Mouse (Mus musculus) hindbrain, embryonic 15.5 days (tissue): ENCODE measurements around the gene E330009J07Rik. TPM values are rescaled to one million over a fixed set of nuclear protein-coding genes. Genes with fewer than 3 reads are reported as not detected.

ENCODE experiments used
- ATAC-seq: fragments of 200-750 bp; cut with Nextera tagmentation; 2 replicates; pipeline ENCODE4 v1.8.0; 2017; ENCODE audit warnings: low read depth, moderate number of reproducible peaks, moderate TSS enrichment; ENCODE audit not compliant: low FRiP score
- H3K27ac ChIP-seq: fragments of 300-500 bp; sonication (generic); replicated peaks from 2 replicates; pipeline ENCODE4 v1.5.1; 2015; ENCODE audit warnings: mild to moderate bottlenecking, inconsistent platforms
- H3K27me3 ChIP-seq: fragments of 300-500 bp; sonication (generic); 2 replicates; pipeline ENCODE4 v1.6.1; 2015; ENCODE audit warnings: control low read depth, inconsistent platforms
- H3K36me3 ChIP-seq: fragments of 300-500 bp; sonication (generic); 2 replicates; pipeline ENCODE4 v1.6.1; 2015; ENCODE audit warnings: control low read depth, inconsistent platforms
- H3K4me1 ChIP-seq: fragments of 300-500 bp; sonication (generic); replicated peaks from 2 replicates; pipeline ENCODE4 v1.6.1; 2015; ENCODE audit warnings: control low read depth, inconsistent platforms
- H3K4me2 ChIP-seq: fragments of 300-500 bp; sonication (generic); 2 replicates; pipeline ENCODE4 v1.6.1; 2015; ENCODE audit warnings: moderate library complexity, mild to moderate bottlenecking, inconsistent platforms
- H3K4me3 ChIP-seq: fragments of 300-500 bp; sonication (generic); 2 replicates; pipeline ENCODE4 v1.5.1; 2015; ENCODE audit warnings: mild to moderate bottlenecking, inconsistent platforms
- H3K9ac ChIP-seq: fragments of 300-500 bp; sonication (generic); 2 replicates; pipeline ENCODE4 v1.6.1; 2015; ENCODE audit warnings: inconsistent platforms
- H3K9me3 ChIP-seq: fragments of 300-500 bp; sonication (generic); 2 replicates; pipeline ENCODE4 v1.6.1; 2016; ENCODE audit warnings: control low read depth, inconsistent platforms
- WGBS: fragments of 180-500 bp; shearing (Covaris S2); methylation state at CpG from one replicate; pipeline ENCODE4 v1.1.7; 2015; 5-methylcytosine and 5-hydroxymethylcytosine counted together
- polyA plus RNA-seq: library from polyadenylated mRNA; unstranded; fragments of >200 nt; fragmentation: Nextera tagmentation; extraction: Ambion mirVana; gene quantifications from 2 replicates; pipeline ENCODE4 v1.2.1, GENCODE M21; 2015

E330009J07Rik gene
- polyA plus RNA-seq, 1 experiment from 2014 or later = 16.9 TPM

DNA sequence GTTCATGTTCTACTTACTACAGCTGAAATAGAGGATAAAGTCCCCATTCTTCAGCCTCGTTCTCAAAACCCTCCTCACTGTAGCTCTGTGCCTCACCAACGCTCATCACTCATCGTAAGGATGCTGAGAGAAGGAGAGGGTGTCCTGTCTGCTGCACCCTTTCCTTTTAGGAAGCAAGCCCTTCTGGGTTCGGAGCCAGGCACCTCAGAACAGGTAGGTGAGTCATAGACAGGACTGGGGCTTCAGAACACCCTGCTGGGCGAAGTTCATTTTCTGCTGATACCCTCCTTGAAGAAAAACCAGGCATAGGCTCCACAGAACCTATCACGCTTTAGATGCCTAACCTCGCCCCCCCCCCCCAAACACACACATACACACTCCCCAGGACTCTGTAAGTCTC lies 8.5 kb downstream of the E330009J07Rik start:
- Histone ChIP-seq H3K4me1 (peaks cover 42% of the 10 kb centered on the region), H3K36me3 (no peaks in the 10 kb centered on the region), H3K27ac (no peak overlapping the region), H3K27me3 (no peaks in the 10 kb centered on the region), H3K9ac (no peak overlapping the region), H3K4me3 (no peak overlapping the region), H3K4me2 (no peak overlapping the region), H3K9me3 (no peaks in the 10 kb centered on the region)
- no peak for ATAC-seq
- WGBS = 94% methylated on average over 7 of the region's 7 CpGs

DNA sequence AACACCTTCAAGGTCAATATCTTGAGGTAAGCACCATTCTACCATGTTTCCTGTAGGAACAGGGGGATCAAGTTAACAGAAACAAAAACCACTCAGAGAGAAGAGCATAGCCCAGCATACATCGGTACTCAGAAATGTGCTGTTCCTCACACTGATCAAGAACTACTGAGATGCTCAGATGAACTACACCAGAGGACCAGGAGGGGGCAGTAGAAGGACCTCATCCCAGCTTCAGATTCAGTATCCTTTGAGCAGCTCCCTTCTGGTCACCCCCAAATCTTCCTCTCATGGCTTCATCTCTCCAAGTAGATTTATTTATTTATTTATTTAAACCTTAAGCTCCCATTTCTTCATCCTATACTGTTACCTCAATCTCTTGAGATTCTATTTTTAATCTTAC lies 12.2 kb downstream of the E330009J07Rik start:
- WGBS = 48% methylated on average over 1 of the region's 1 CpGs
- no peak for ATAC-seq
- H3K9ac ChIP-seq = no peak overlapping the region

DNA sequence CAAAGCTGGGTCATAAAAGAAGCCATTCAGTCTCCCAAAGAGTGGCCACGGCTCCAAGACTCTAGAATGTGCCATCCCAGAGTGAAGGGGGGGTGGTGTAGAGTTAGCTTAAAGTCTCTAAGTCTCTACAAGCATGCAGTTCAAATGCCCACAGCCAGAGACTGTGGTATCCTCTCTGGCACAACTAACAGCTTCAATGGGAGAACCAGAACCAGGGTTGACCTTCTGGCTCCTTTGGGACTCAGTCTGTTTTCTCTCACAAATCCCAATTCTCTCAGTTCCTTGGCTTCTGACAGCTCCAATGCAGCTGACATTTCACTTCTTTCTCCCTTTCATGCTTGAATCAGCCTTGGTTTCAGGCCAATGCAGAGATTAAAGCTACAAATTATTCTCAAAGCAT lies 12.9 kb downstream of the E330009J07Rik start:
- Histone ChIP-seq H3K4me3 (no peak overlapping the region), H3K4me1 (peaks cover 1% of the 10 kb centered on the region; the same call in 1 of the 2 replicates), H3K9me3 (no peaks in the 10 kb centered on the region), H3K9ac (no peak overlapping the region), H3K36me3 (no peaks in the 10 kb centered on the region), H3K27me3 (no peaks in the 10 kb centered on the region), H3K27ac (no peak overlapping the region), H3K4me2 (no peak overlapping the region)
- WGBS = 79% methylated on average over 1 of the region's 1 CpGs
- ATAC-seq = no peak

More for the DNA sequence above, 12.2 kb downstream of the E330009J07Rik start:
- Histone ChIP-seq H3K27ac (no peak overlapping the region), H3K27me3 (no peaks in the 10 kb centered on the region), H3K4me2 (no peak overlapping the region), H3K4me3 (no peak overlapping the region), H3K36me3 (no peaks in the 10 kb centered on the region), H3K9me3 (no peaks in the 10 kb centered on the region), H3K4me1 (peaks cover 9% of the 10 kb centered on the region; the same call in 1 of the 2 replicates)

DNA sequence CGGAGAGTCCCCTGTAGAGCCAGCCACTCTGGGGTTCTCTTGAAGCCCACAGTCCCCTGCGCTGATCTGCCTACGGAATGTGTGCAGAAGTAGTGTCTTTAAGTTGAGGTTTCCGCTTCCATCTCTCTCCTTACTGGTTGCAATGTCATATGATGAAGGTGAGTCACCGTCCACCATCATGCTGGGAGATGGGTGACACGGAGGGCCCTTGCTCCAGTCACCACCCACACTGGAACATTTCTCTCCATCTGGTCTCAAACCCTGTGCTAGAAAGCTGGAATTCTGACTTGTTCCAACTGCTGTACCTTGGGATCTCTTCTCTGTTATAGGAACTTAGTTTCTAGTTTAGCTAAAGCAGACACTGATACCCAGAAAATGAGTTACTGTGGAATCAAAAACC lies 14.8 kb downstream of the E330009J07Rik start:
- no peak overlapping the region for H3K4me3 ChIP-seq
- H3K9ac ChIP-seq = no peak overlapping the region
- H3K27me3 ChIP-seq = no peaks in the 10 kb centered on the region
- no peaks in the 10 kb centered on the region for H3K9me3 ChIP-seq
- ATAC-seq = no peak
- H3K36me3 ChIP-seq = 0 out of 2 replicates have a peak, but pooled peaks cover 4% of the 10 kb centered on the region
- WGBS = 96% methylated on average over 6 of the region's 6 CpGs
- H3K4me2 ChIP-seq = no peak overlapping the region
- H3K4me1 ChIP-seq = no peaks in the 10 kb centered on the region
- H3K27ac ChIP-seq = no peak overlapping the region

DNA sequence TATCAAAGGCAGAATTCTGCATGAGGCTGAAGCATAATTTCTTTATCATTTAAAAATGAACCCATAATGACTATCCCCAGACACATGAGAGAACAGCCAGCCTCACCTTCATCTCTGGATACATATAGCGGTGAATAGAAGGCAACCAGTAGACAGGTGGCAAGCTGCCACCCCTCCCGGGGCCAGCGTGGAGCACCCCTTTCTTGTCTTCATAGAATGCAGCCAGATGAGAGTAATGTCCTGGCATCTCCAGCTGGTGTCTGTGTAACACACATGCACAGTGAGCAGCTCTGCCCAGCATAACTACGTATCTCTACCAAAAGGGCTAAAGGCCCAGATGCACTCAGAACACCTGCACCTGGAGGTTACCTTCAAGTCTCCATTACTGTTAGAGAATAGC lies 17.5 kb downstream of the E330009J07Rik start:
- H3K9me3 ChIP-seq = no peaks in the 10 kb centered on the region
- H3K9ac ChIP-seq = no peak overlapping the region
- H3K36me3 ChIP-seq = 0 out of 2 replicates have a peak, but pooled peaks cover 5% of the 10 kb centered on the region
- WGBS = 74% methylated on average over 4 of the region's 4 CpGs
- no peak overlapping the region for H3K4me3 ChIP-seq
- H3K27ac ChIP-seq = no peak overlapping the region
- no peak for ATAC-seq
- H3K4me1 ChIP-seq = no peaks in the 10 kb centered on the region
- H3K27me3 ChIP-seq = no peaks in the 10 kb centered on the region
- no peak overlapping the region for H3K4me2 ChIP-seq

DNA sequence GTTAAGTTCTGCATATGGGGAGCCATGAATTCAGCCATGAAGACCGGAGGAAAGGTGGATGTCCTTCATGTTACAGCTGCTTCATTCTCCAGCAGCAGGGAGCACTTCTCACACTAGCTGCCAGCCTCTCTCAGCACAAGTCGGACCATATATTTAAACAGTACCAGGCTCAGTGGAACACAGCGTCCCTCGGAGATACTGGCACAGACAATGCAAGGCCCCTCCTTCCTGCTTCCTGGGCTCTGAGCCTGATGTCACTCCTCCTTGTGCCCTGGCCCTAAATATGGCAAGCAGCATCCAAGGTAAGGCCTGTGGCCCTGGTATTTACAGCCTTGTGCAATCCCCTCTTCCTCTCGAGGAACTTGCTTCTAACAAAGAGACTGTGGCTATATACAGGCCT lies 20.1 kb downstream of the E330009J07Rik start:
- no peak overlapping the region for H3K27ac ChIP-seq
- WGBS = 78% methylated on average over 5 of the region's 5 CpGs
- no peak overlapping the region for H3K4me2 ChIP-seq
- H3K27me3 ChIP-seq = no peaks in the 10 kb centered on the region
- no peak for ATAC-seq
- H3K36me3 ChIP-seq = peaks cover 11% of the 10 kb centered on the region; the same call in 1 of the 2 replicates
- H3K9ac ChIP-seq = no peak overlapping the region
- H3K4me1 ChIP-seq = no peaks in the 10 kb centered on the region
- H3K4me3 ChIP-seq = no peak overlapping the region
- no peaks in the 10 kb centered on the region for H3K9me3 ChIP-seq

DNA sequence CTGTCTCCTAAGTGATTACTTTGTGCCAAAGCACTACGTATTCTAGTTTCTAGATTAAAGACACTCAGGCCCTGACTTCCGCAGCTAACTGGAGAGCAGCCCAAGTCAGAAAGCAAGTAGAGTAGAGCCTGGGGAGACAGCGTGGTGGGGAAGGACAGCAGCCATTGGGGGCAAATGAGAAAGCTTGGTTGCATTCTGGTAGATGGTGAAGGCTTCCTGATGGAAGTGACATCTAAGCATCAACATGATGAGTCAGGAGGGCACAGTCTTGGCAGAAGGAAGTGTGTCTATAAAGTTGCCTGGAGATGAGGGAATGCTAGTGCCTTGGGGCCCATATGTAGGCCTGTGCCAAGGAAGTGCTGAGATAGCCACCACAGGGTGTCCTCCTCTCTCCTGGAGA lies 22.4 kb downstream of the E330009J07Rik start:
- WGBS = 87% methylated on average over 3 of the region's 3 CpGs
- no peaks in the 10 kb centered on the region for H3K27me3 ChIP-seq

DNA sequence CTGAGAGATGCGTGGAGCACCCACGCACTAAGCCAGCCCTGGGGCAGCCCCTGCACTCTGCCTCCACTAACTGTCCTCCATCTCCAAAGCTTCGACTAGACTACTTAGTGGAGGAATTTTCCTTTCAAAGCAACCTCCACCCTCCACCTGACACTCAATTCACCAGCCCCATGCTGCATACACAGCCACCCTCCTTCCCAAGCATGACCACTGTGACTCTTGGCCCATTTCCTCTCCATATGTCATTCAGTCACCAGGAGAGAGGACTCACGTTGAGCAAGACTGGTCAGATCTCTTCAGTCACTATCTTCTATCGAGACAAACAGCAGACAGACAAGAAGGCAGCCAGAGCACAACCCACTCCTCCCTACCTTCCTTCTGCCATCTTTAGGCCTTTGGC lies 22.9 kb downstream of the E330009J07Rik start:
- no peak overlapping the region for H3K27ac ChIP-seq
- no peak for ATAC-seq
- H3K4me2 ChIP-seq = no peak overlapping the region
- H3K9ac ChIP-seq = no peak overlapping the region
- WGBS = 89% methylated on average over 5 of the region's 5 CpGs
- H3K4me3 ChIP-seq = no peak overlapping the region
- no peaks in the 10 kb centered on the region for H3K4me1 ChIP-seq
- H3K9me3 ChIP-seq = no peaks in the 10 kb centered on the region
- peaks cover 24% of the 10 kb centered on the region for H3K36me3 ChIP-seq
- H3K27me3 ChIP-seq = no peaks in the 10 kb centered on the region

More for the DNA sequence above, 22.4 kb downstream of the E330009J07Rik start:
- Histone ChIP-seq H3K36me3 (peaks cover 19% of the 10 kb centered on the region), H3K9ac (no peak overlapping the region), H3K4me3 (no peak overlapping the region), H3K4me2 (no peak overlapping the region), H3K27ac (no peak overlapping the region), H3K4me1 (no peaks in the 10 kb centered on the region), H3K9me3 (no peaks in the 10 kb centered on the region)
- no peak for ATAC-seq

DNA sequence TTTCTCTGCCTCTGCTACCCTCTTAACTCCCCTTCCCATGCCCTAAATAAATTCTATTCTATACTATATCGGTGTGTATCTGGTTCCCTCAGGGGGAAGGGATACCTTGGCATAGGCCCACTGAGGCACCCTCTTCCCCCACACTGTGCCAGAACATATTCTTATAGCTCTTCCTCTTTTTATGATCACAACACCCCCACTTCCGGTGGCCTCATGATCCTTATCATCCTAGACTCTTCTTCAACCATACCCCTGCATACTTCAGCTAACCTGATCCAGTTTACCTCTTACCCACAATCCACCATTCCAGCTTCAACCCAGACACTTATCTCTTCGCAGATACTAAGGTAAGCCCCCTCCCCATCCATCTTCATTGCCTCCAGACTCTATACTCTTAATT lies 24.9 kb downstream of the E330009J07Rik start:
- H3K27me3 ChIP-seq = no peaks in the 10 kb centered on the region
- WGBS = 96% methylated on average over 3 of the region's 3 CpGs
- no peak overlapping the region for H3K4me2 ChIP-seq
- no peaks in the 10 kb centered on the region for H3K9me3 ChIP-seq
- H3K36me3 ChIP-seq = peaks cover 36% of the 10 kb centered on the region
- no peaks in the 10 kb centered on the region for H3K4me1 ChIP-seq
- no peak overlapping the region for H3K9ac ChIP-seq
- no peak overlapping the region for H3K4me3 ChIP-seq
- no peak overlapping the region for H3K27ac ChIP-seq
- no peak for ATAC-seq

DNA sequence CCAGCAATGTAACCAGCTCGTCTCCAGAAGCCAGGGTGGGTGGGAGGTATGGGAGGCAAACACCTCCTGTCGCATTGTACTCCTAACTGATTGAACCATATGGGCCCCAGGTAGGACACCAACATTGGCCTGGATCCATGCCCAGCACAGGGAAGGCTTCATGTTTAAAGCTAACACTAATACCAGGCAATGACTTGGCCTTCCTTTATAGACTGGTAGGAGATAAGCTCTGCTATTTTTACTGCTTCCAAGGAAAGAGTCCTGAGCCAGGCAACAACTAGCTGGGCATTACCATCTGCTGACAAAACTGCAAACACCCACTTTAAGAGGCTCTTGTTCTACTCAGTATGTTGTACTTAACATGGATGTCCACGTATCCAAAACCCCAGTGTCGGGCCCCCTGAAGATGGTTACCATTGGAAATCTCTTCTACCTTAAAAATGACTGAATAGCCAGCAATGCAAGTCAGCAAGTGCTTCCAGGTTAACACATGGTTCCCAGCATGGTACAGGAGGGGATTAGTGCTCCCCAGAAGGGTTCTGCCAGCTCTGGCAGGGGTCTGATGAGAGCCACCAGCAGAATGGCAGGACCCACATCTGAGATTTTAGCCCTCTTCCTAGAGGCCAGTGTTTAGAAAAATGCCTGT lies 32.2 kb downstream of the E330009J07Rik start:
- H3K4me2 ChIP-seq = no peak overlapping the region
- no peaks in the 10 kb centered on the region for H3K9me3 ChIP-seq
- no peak overlapping the region for H3K27ac ChIP-seq
- ATAC-seq = no peak
- no peak overlapping the region for H3K4me3 ChIP-seq
- H3K27me3 ChIP-seq = no peaks in the 10 kb centered on the region
- peaks cover 69% of the 10 kb centered on the region for H3K36me3 ChIP-seq
- no peak overlapping the region for H3K9ac ChIP-seq
- H3K4me1 ChIP-seq = no peaks in the 10 kb centered on the region
- 91% methylated on average over 4 of the region's 4 CpGs for WGBS

DNA sequence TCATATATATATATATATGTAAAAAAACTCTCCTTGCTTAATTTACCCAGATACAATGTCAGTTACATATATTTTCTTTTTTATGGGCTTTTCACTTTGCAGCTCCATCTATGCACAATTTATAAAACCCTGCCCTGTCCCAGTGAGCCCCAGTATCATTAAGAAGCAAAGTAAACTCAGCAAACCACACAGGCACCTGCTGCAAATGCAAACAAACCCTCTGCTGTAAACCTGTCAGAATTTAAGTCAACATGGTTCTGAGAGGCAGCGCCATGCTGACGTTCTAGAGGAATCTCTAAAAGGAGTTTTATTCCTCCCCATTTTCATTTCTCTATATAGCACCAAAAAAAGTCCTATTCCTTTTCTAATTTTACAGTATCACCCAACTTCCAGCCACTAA lies 33.9 kb downstream of the E330009J07Rik start:
- H3K4me1 ChIP-seq = no peaks in the 10 kb centered on the region
- ATAC-seq = no peak
- H3K27ac ChIP-seq = no peak overlapping the region
- no peak overlapping the region for H3K9ac ChIP-seq
- no peaks in the 10 kb centered on the region for H3K9me3 ChIP-seq
- no peaks in the 10 kb centered on the region for H3K27me3 ChIP-seq
- no peak overlapping the region for H3K4me2 ChIP-seq
- 95% methylated on average over 2 of the region's 2 CpGs for WGBS
- no peak overlapping the region for H3K4me3 ChIP-seq
- peaks cover 65% of the 10 kb centered on the region for H3K36me3 ChIP-seq

DNA sequence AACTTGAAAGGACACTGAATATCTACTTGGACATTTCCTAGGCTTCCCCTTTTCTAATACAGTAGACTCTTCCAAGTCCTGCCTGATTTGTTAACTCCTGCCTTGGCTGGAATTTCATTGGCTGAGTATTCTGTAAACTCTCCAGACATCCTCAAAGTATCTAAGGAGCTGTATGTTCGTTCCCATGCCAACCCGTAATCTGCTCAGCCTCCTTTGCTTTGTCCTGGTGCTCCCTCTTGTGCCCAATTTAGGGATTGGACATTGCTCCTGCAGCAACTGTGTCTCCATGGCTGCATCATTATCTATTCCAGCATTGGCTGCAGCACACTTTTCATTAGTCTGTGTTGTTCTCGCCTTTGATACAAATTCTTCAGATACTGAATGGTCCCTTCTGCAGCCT lies 42.7 kb downstream of the E330009J07Rik start:
- Histone ChIP-seq H3K27me3 (no peaks in the 10 kb centered on the region), H3K4me1 (no peaks in the 10 kb centered on the region), H3K9ac (no peak overlapping the region), H3K9me3 (no peaks in the 10 kb centered on the region), H3K4me3 (no peak overlapping the region), H3K36me3 (peaks cover 4% of the 10 kb centered on the region), H3K4me2 (0 out of 2 replicates have a peak overlapping the region, but pooled peaks have one; percentile 13), H3K27ac (peak overlapping the region; percentile 41; the same call in 1 of the 2 replicates)
- ATAC-seq = peak; percentile 99
- WGBS = 10% methylated on average over 3 of the region's 3 CpGs

DNA sequence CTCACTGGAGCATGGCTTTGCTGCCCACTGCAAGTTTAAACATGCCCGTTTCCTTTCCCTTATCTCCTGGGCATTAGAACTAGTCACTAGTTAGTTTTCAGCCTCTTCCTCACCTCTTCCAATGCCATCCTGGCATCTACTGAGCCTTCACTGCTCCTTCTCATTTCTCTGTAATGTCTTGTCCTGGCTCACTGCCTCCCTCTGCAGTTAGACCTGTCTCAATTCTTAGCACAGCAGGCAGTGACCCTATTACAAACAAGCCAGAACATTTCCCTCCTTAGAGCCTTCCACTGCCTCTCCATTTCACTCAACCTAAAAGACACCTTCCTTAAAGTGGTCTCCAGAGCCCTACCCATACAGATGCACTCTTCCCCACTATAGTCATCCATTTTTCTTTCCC lies 45.0 kb downstream of the E330009J07Rik start:
- 90% methylated on average over 1 of the region's 1 CpGs for WGBS
- Histone ChIP-seq H3K27me3 (no peaks in the 10 kb centered on the region), H3K27ac (no peak overlapping the region)

More for the DNA sequence above, 45.0 kb downstream of the E330009J07Rik start:
- no peak overlapping the region for H3K4me3 ChIP-seq
- H3K4me2 ChIP-seq = no peak overlapping the region
- H3K36me3 ChIP-seq = 0 out of 2 replicates have a peak, but pooled peaks cover 8% of the 10 kb centered on the region
- ATAC-seq = no peak
- no peaks in the 10 kb centered on the region for H3K4me1 ChIP-seq
- no peak overlapping the region for H3K9ac ChIP-seq
- H3K9me3 ChIP-seq = no peaks in the 10 kb centered on the region
